Mouse (Mus musculus) bone marrow, adult 2 months (tissue): ENCODE data around the gene Lbhd2. TPM values are rescaled to one million over a fixed set of nuclear protein-coding genes. Genes with fewer than 3 reads are reported as not detected.

Experiments
- H3K27ac ChIP-seq: fragments of 200-500 bp; 2 replicates; pipeline ENCODE4 v1.5.1; 2012; ENCODE audit warnings: low read depth, mild to moderate bottlenecking, control low read depth, inconsistent platforms, low read length; ENCODE audit not compliant: control insufficient read depth, poor library complexity, insufficient read depth
- H3K4me1 ChIP-seq: fragments of 200-500 bp; 2 replicates; pipeline ENCODE4 v1.6.1; 2011; ENCODE audit warnings: low read length; ENCODE audit not compliant: control insufficient read depth, insufficient read depth
- H3K4me3 ChIP-seq: fragments of 200-500 bp; replicated peaks from 2 replicates; pipeline ENCODE3; 2011; ENCODE audit warnings: mild to moderate bottlenecking, low read depth, low read length, control low read depth; ENCODE audit not compliant: control insufficient read depth
- CTCF ChIP-seq: fragments of 200-500 bp; IDR thresholded peaks from 2 replicates; pipeline ENCODE4 v1.5.1; 2011; ENCODE audit warnings: low read length, control low read depth; ENCODE audit not compliant: control insufficient read depth, insufficient read depth
- POLR2A ChIP-seq: fragments of 200-500 bp; IDR thresholded peaks from 2 replicates; pipeline ENCODE4 v1.6.1; 2011; ENCODE audit warnings: low read depth, mild to moderate bottlenecking, control low read depth, low read length, borderline replicate concordance; ENCODE audit not compliant: control insufficient read depth
- WGBS: fragments of 180-500 bp; shearing (Covaris S2); methylation state at CpG from one replicate; pipeline ENCODE4 v1.1.7; 2018; 5-methylcytosine and 5-hydroxymethylcytosine counted together
- polyA plus RNA-seq: library from polyadenylated mRNA; stranded (reverse); fragments of >200 nt; gene quantifications from 2 replicates; pipeline ENCODE4 v1.2.4, GENCODE M21; 2011; ENCODE audit warnings: low replicate concordance; ENCODE audit not compliant: missing spikeins, insufficient read depth, insufficient read length

The Lbhd2 gene
- polyA plus RNA-seq, 1 experiment: not detected

GRCm38 (mm10) chr12:111425258-111425657, 18.6 kb downstream of the Lbhd2 start:
- TF ChIP-seq CTCF (peak; percentile 84), POLR2A (no peak)
- 2% methylated on average over 15 of the region's 15 CpGs for WGBS
- peaks cover 3% of the 10 kb centered on the region; the same call in 1 of the 2 replicates for H3K4me1 ChIP-seq

GRCm38 (mm10) chr12:111425789-111426460, 19.3 kb downstream of the Lbhd2 start:
- no peak for TF ChIP-seq POLR2A
- TF ChIP-seq CTCF: peak; percentile 98

More at GRCm38 (mm10) chr12:111425258-111425657, 18.6 kb downstream of the Lbhd2 start:
- no peak overlapping the region for H3K4me3 ChIP-seq
- no peak overlapping the region for H3K27ac ChIP-seq

GRCm38 (mm10) chr12:111427438-111428113, 21.0 kb downstream of the Lbhd2 start:
- Histone ChIP-seq H3K4me1 (peaks cover 7% of the 10 kb centered on the region), H3K27ac (no peak overlapping the region), H3K4me3 (no peak overlapping the region)
- WGBS: 71% methylated on average over 12 of the region's 12 CpGs
- no peak for TF ChIP-seq POLR2A

More at GRCm38 (mm10) chr12:111425789-111426460, 19.3 kb downstream of the Lbhd2 start:
- Histone ChIP-seq H3K4me3 (no peak overlapping the region), H3K4me1 (peaks cover 7% of the 10 kb centered on the region), H3K27ac (no peak overlapping the region)
- 19% methylated on average over 29 of the region's 29 CpGs for WGBS

GRCm38 (mm10) chr12:111428364-111428763, 21.8 kb downstream of the Lbhd2 start:
- H3K4me3 ChIP-seq: no peak overlapping the region
- TF ChIP-seq CTCF: no peak
- TF ChIP-seq POLR2A: no peak
- H3K27ac ChIP-seq: no peak overlapping the region
- WGBS: 67% methylated on average over 8 of the region's 8 CpGs
- H3K4me1 ChIP-seq: peaks cover 11% of the 10 kb centered on the region

GRCm38 (mm10) chr12:111428961-111429911, 22.6 kb downstream of the Lbhd2 start:
- Histone ChIP-seq H3K4me1 (peaks cover 13% of the 10 kb centered on the region), H3K4me3 (peak overlapping the region; percentile 49), H3K27ac (peak overlapping the region; percentile 58)
- peak; percentile 59; the same call in 1 of the 2 replicates for TF ChIP-seq POLR2A
- TF ChIP-seq CTCF: 0 out of 2 replicates have a peak, but pooled peaks have one; percentile 2
- 4% methylated on average over 40 of the region's 40 CpGs for WGBS

GRCm38 (mm10) chr12:111430049-111430867, 23.6 kb downstream of the Lbhd2 start:
- Histone ChIP-seq H3K4me3 (peak overlapping the region; percentile 49), H3K27ac (peak overlapping the region; percentile 58), H3K4me1 (peaks cover 18% of the 10 kb centered on the region)
- TF ChIP-seq CTCF (no peak), POLR2A (no peak)
- WGBS: 13% methylated on average over 27 of the region's 27 CpGs
